Mouse (Mus musculus) heart, postnatal 36 days (tissue): Measurements from ENCODE around the gene Olfr156. TPM values are rescaled to one million over a fixed set of nuclear protein-coding genes. Genes with fewer than 3 reads are reported as not detected.
"Not testable (repeated sequence)": the region's sequence is repeated elsewhere in the genome, so short reads cannot be mapped to it uniquely, and the experiment has no call there.

Source experiments
- DNase-seq, 2 experiments: peaks; one replicate each; pipeline ENCODE4 v3.0.0; 2021 to 2022
- intact Hi-C: fragments of 180-260 bp; cut with DNase I; formaldehyde crosslinking; loops from one replicate; pipeline ENCODE4 v1.15.1; 2025
- total RNA-seq, 2 experiments: library from RNA; stranded (reverse); gene quantifications; 2 replicates each; pipeline ENCODE4 v1.2.3; 2021

Gene Olfr156
- not detected for total RNA-seq

DNA sequence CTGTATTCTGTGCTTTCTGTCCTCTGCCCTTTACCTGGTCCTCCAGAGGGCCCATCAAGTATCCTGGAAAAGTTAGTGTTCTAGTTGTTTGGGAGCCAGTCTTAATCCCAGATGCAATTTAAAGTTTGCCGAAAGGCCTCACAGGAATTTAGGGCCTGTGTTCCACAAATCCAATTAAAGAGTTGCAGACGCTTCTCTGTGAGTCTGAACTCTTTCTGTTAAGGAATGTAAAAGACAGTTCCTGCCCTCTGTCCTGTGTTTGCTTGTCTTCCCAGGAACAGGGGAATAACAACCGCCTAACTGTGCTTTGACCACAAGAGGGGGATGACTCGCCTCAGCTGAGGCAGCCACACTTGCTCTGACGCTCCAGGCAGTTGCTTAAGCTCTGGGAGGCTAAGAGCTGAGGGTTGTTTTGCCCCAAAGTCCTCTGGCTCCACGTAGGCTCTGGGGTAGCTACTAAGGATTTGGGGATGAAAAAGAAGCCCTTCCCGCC lies at the start of gene Olfr156:
Gene Olfr156, minus strand, starts transcription at position 51 of the 493 bp plus-strand sequence.
- no peak for DNase-seq
- intact Hi-C loops, result loop anchor here (2.0 kb wide), 1 partner anchor 37 kb away; no protein-coding TSS in a partner anchor

GRCm38 (mm10) chr4:43869821-43870220 lies 46.1 kb upstream of the Olfr156 start:
- intact Hi-C loops, result loop anchor here (10.0 kb wide), 1 partner anchor 445 kb away; the partner anchor contains the start of gene Fam166b
- DNase-seq, result no peak

- DNase-seq, result no peak
- intact Hi-C loops, result loop anchor here (10.0 kb wide), 1 partner anchor 438 kb away; the partner anchor contains the start of gene Fam166b
Observed at GRCm38 (mm10) chr4:43863298-43863697, 39.6 kb upstream of the Olfr156 start.

- intact Hi-C loops, result loop anchor here (1.0 to 10.0 kb wide), 6 partner anchors 36 to 436 kb away; partner anchors contain the start of genes Fam166b and Npr2
- DNase-seq, result peak; percentile 63 to 80
Observed at GRCm38 (mm10) chr4:43860744-43861519, 37.2 kb upstream of the Olfr156 start.

GRCm38 (mm10) chr4:43859886-43860285 lies 36.2 kb upstream of the Olfr156 start:
- no peak for DNase-seq

DNA sequence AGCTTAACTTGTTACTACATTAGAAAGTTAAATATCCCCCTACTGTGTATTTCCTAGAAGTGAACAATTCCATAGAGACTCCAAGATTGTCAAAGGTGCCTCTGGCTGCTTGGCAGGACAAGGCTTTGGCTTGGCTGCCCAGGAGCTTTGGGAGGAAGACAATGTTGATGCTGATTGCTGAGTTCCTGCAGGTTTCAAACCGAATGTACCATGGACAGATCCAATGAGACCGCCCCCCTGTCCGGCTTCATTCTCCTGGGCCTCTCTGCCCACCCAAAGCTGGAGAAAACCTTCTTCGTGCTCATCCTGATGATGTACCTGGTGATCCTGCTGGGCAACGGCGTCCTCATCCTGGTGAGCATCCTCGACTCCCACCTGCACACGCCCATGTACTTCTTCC lies 30.4 kb upstream of the Olfr156 start:
- intact Hi-C loops, result no loop called here
- no peak for DNase-seq

More at GRCm38 (mm10) chr4:43859886-43860285, 36.2 kb upstream of the Olfr156 start:
- intact Hi-C loops, result loop anchor here (2.0 to 10.0 kb wide), 3 partner anchors 35 to 435 kb away; partner anchors contain the start of genes Fam166b and Npr2

DNA sequence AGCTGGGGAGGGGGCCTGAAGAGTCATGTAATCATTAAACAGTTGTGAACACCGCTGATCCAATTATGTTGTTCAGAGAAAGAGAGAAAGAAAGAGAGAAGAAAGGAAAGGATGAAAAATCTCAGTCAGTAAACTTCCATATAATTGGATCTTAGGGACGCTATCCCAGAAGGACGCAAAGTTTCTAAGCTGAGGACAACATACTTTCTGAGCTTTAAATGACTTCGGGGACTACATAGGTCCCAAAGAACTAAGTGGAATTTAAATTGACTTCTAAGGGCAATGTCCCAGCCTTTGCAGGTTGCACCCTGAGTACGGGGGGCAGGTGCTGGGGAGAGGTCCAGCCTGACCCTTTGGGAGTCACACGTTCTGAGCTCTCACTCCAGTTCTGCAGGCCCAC lies 27.6 kb upstream of the Olfr156 start, which contains the start of gene Olfr155:
Gene Olfr155, plus strand, starts transcription at position 301 of the 400 bp plus-strand sequence.
- no peak for DNase-seq
- intact Hi-C loops, result no loop called here

GRCm38 (mm10) chr4:43840101-43840500 lies 16.4 kb upstream of the Olfr156 start, which contains the start of gene Olfr157:
Olfr157 (minus strand) TSS chr4:43840201.
- intact Hi-C loops, result no loop called here
- no peak for DNase-seq

DNA sequence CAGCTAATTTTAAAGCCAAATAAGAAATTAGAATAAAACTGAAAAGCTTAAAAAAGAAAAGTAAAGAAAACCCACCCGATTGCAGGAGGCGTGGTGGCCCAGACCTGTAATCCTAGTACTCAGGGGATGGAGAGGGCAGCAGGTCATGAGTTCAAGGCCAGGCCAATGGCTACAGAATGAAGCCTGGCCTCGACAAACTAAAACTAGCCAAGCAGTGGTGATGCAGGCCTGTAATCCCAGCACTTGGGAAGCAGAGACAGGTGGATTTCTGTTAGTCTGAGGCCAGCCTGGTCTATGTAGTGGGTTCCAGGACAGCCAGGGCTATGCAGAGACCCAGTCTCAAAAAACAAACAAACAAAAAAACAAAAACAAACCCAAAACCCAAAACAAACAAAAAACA lies 14.6 kb upstream of the Olfr156 start:
- DNase-seq, result no peak
- intact Hi-C loops, result no loop called here

- intact Hi-C loops, result no loop called here
- no peak for DNase-seq
Observed at GRCm38 (mm10) chr4:43834749-43835148, 11.1 kb upstream of the Olfr156 start.

DNA sequence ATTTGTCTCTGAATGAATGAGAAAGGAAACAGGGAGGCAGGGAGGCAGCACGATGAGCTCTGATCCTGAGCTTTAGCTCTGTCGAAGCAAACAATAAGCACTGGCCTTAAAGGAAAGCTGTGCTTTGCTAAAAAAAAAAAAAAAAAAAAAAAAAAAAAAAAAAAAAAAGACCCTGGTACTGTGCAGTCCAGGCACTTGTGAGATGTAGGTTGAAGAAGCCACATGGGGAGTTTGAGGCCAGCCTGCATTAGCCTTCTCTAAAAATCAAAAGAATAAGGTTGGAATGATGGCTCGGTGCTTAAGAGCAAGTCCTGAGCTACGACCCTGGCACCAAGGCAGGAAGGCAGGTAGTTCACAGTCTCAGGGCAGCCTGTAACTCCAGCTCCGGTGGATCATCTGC lies 10.1 kb upstream of the Olfr156 start:
- no peak for DNase-seq
- intact Hi-C loops, result no loop called here

DNA sequence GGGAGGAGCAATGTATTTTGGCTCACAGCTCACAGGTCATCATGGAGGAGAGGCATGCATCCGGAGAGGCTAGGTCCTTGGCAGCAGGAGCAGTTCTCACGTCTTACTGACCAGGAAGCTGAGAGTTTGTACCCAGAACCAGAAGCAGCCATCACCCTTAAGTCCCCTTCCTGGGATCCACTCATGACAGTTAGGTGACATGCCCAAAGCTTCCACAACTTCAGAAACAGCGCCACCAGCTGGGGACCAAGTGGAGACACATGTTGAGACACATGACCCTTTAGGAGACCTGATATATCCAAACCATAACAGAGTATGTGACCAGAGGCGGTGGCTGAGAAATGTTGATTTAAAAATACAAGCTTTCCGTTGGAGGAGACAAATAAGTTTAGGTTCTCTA lies 8.3 kb upstream of the Olfr156 start:
- intact Hi-C loops, result no loop called here
- no peak for DNase-seq

DNA sequence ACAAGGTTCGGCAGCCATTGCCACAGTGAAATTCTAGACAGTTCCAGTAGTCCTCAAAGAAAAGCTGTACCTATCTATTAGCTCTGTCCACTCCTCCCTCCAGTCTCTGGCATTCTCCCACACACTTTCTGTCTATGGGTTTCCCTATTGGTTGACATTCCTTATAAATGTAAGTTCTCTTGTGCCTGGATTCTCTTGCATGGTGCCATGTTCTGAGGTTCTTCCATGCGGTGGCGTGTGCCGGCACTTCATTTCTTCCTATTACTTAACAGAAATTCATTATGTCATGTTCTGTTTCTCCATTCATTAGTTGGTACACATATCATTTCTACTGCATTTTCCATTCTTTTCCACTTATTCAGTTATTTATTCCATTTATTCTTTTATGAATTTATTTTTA lies 5.1 kb upstream of the Olfr156 start:
- intact Hi-C loops, result no loop called here
- DNase-seq, result no peak

DNA sequence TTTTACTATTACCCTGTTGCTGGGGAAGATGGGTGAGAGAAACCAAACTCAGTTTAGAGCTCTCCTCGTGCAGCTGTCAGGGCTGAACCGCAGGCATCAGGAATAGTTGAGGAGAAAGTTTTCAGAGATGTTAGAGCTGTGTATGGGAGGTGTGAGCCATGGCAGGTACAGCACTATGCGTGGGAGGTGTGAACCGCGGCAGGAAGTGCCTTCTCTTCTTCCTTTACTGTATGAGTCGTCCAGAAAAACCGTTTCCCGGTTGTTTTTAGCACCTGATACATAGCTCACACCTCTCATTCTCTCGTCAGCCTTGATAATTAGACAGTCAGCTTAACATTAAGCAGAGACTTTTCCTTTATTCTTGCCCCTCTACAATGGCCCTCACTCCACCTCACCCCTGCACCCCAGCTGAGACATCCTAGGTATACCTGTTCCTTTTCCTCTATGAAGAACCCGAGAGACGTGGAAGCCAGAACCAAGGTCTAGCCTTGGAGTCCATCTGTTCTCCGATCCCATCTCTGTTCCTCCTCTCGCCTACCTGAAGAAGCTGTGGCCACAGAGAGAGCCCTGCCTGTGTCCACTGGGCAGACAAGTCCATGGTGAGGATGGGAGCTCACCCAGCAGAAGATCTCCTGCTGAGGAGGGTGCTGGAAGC lies 672 bp downstream of the Olfr156 start:
- DNase-seq, result no peak
- intact Hi-C loops, result no loop called here

DNA sequence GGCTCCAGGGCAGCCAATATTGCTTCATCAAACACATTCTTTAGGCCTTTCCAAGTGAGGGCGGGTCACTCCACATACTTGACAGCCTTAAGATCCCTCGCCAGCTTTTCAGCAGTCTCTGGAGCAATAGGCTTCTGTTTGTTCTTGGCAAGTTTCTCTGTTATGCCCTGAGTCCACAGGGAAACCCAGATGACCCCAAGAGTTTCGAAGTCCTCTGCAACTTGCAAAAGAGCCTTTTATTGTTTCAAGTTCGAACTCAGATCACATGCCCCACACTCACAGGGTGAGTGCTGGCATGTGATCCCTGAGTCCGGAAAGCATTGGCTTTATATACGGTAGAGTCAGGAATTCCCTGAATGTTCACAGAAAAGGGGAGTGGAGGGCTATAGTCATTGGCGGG lies 24.8 kb downstream of the Olfr156 start:
- no peak for DNase-seq
- intact Hi-C loops, result no loop called here

- intact Hi-C loops, result not testable (repeated sequence)
Observed at GRCm38 (mm10) chr4:43795844-43796243, 27.9 kb downstream of the Olfr156 start.

GRCm38 (mm10) chr4:43795296-43795695 lies 28.4 kb downstream of the Olfr156 start:
- intact Hi-C loops, result no loop called here
- DNase-seq, result no peak

More at GRCm38 (mm10) chr4:43795844-43796243, 27.9 kb downstream of the Olfr156 start:
- not testable (repeated sequence) for DNase-seq

DNA sequence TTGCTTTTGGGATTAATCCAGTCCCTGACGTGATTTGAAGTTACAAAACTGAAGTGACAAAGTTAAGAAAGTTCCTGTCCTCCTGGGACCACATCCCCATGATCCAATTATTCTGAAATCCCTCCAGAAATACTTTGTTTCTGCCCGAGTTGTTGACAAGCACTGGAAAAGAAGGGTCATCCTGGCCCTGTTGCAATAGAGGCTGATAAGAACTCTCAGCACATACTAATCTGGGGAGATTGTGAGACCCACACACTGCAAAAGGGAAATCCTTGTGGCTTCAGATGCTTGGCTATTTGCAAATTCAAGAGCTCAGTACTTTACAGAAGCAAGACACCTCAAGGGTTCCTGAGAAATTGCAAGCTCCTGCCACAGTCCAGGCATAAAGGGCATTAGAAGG lies 51.4 kb downstream of the Olfr156 start:
- intact Hi-C loops, result no loop called here
- no peak for DNase-seq

DNA sequence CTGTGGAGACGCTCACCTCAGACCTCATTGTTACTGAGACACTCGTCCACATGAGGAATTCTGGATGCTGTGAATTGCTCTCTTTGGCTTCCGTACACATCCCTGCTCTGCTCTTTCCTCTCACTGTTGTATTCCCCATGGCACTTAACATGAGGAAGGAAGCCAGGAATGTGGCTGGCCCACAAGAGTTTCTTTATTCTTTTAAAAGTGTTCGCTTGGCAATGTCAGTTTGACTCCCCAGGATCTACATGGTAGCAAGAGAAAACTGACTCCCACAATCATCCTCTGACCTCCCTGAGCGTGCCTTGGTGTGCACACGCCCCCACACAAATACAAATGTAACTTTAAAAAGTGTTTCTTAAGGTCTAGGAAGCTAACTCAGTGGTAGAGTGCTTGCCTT lies 52.1 kb downstream of the Olfr156 start:
- no peak for DNase-seq

DNA sequence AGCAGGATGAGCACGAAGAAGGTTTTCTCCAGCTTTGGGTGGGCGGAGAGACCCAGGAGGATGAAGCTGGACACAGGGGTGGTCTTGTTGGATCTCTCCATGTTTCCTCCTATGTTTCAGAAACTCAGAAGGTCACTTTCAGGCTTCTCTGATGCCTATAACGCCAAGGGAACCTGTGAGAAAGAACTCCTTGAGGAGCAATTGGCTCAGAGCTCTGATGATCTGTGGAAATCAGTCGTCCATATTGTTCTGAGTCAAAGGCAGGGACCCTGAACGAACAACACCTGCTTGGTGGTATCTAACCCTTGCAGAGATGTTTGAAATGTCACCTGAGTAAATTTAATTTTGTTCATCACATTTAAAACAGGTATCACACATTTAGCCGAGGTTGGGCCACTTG lies 52.8 kb downstream of the Olfr156 start, which contains the start of gene Olfr159:
Gene Olfr159, minus strand, starts transcription at position 101 of the 400 bp plus-strand sequence.
- intact Hi-C loops, result no loop called here
- DNase-seq, result no peak

More for the DNA sequence above, 52.1 kb downstream of the Olfr156 start:
- intact Hi-C loops, result no loop called here
